Mouse (Mus musculus) ES-Bruce4 (cell line): ENCODE measurements around the gene Ckb. TPM values are rescaled to one million over a fixed set of nuclear protein-coding genes. Genes with fewer than 3 reads are reported as not detected.

Experiments
- H3K27ac ChIP-seq: 2 replicates; pipeline ENCODE4 v1.5.1; 2012; ENCODE audit warnings: low read length, inconsistent platforms; ENCODE audit not compliant: insufficient read depth
- H3K27me3 ChIP-seq: 2 replicates; pipeline ENCODE4 v1.6.1; 2012; ENCODE audit warnings: mild to moderate bottlenecking, low read length, inconsistent platforms; ENCODE audit not compliant: control insufficient read depth, poor library complexity, insufficient read depth, severe bottlenecking
- H3K36me3 ChIP-seq: 2 replicates; pipeline ENCODE4 v1.6.1; 2012; ENCODE audit warnings: inconsistent platforms, mild to moderate bottlenecking, low read length, moderate library complexity; ENCODE audit not compliant: control insufficient read depth, poor library complexity, insufficient read depth, severe bottlenecking
- H3K4me1 ChIP-seq: one replicate; pipeline ENCODE4 v1.8.1; 2011; ENCODE audit warnings: low read length; ENCODE audit not compliant: control insufficient read depth, insufficient read depth
- H3K4me3 ChIP-seq: 2 replicates; pipeline ENCODE4 v1.5.1; 2011; ENCODE audit warnings: low read depth, mild to moderate bottlenecking, low read length
- H3K9ac ChIP-seq: 2 replicates; pipeline ENCODE4 v1.6.1; 2012; ENCODE audit warnings: low read depth, mild to moderate bottlenecking, inconsistent platforms; ENCODE audit not compliant: poor library complexity, severe bottlenecking
- H3K9me3 ChIP-seq: replicated peaks from 2 replicates; pipeline ENCODE4 v1.6.1; 2012; ENCODE audit warnings: mild to moderate bottlenecking, low read length, inconsistent platforms; ENCODE audit not compliant: control insufficient read depth, poor library complexity, insufficient read depth, severe bottlenecking
- CTCF ChIP-seq: IDR thresholded peaks from one replicate; pipeline ENCODE4 v1.8.1; 2011; ENCODE audit warnings: low read depth, low read length
- EP300 ChIP-seq: IDR thresholded peaks from 2 replicates; pipeline ENCODE4 v1.6.1; 2011; ENCODE audit warnings: low read depth, low read length; ENCODE audit not compliant: insufficient read depth
- POLR2A ChIP-seq: IDR thresholded peaks from one replicate; pipeline ENCODE4 v1.8.1; 2011; ENCODE audit warnings: low read length; ENCODE audit not compliant: insufficient read depth
- polyA plus RNA-seq: library from polyadenylated mRNA; stranded (reverse); fragments of >200 nt; gene quantifications from 2 replicates; pipeline ENCODE4 v1.2.4, GENCODE M21; 2011; ENCODE audit warnings: low read depth; ENCODE audit not compliant: missing spikeins, insufficient read depth, insufficient read length

Gene Ckb
- polyA plus RNA-seq, 1 experiment = 140 TPM

DNA sequence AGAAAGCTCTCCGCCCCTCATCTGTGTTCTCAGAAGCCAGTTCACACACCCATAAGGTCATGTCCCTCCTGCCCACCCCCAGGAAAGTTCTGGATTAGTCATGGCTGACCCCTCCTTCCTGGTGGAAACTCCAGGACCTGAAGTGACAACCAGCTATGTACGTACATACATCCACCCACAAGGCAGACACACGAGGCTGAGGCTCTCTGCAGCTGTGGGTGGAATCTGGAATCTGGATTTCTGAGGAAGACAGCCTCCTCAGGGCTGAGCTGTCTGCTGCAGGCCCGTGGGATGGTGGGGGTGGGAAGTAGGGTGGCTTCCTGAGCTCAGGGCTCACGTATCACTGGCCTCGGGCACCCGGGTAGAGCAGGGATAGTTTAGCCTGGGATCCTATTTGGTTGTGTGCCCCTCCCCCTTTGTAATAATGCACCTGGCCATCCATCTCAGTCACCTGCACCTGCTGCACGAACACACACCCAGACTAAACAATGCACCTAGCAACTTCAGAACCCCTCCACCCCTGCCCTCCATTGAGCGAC lies 28.9 kb upstream of the Ckb start:
- Histone ChIP-seq H3K4me3 (no peak overlapping the region), H3K27ac (no peak overlapping the region), H3K27me3 (no peaks in the 10 kb centered on the region), H3K36me3 (no peaks in the 10 kb centered on the region), H3K9ac (no peak overlapping the region), H3K9me3 (no peaks in the 10 kb centered on the region), H3K4me1 (peaks cover 4% of the 10 kb centered on the region)
- TF ChIP-seq EP300 (no peak), POLR2A (no peak), CTCF (no peak)

DNA sequence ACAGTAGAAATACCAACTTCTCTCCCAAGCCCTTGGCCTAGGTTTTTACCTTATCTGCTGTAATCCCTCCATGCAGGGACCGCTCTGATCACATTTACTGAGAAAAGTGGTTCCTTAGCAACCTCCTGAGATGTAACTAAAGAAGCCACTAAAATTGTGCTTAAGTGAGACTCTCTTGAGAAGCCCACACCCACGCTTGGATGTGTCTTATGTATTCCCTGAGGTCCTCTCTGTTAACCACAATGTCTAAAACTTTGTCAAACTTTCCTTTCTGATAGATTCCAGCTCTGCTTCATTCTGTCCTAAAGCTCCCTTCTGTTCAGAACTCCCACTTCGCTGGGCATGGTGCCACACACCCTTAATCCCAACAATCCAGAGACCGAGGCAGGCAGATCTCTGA lies 27.4 kb upstream of the Ckb start:
- Histone ChIP-seq H3K4me1 (peaks cover 6% of the 10 kb centered on the region), H3K27me3 (no peaks in the 10 kb centered on the region), H3K9ac (no peak overlapping the region), H3K36me3 (no peaks in the 10 kb centered on the region), H3K27ac (no peak overlapping the region), H3K9me3 (no peaks in the 10 kb centered on the region), H3K4me3 (no peak overlapping the region)
- TF ChIP-seq CTCF = no peak
- no peak for TF ChIP-seq POLR2A

DNA sequence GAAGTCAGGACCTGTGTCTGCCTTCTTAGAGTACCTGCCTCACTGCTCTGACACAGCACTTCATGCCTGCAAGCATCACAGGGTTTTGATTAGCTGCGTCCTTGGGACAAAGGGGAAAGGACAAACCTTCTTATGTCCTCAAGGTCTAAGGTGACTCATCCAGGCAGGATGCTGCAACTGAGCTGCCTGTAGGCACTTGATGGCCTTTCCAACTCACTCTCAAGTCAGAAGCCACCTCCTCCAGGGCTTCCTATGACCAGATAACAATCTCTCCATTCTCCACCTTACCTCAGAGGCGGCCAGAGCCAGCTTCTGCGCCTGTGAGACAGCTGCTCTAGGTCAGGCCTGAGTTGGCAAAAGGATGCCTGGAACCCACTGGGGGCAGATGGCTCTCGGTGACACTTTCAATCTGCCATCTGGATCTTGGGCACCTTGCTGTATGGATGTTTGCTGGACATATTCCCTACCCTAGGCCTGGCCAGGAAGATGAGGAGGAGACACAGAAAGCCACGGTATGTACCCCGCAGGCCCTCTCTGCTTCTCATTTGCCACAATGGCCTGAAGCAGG lies 26.3 kb upstream of the Ckb start:
- no peak overlapping the region for H3K9ac ChIP-seq
- peaks cover 8% of the 10 kb centered on the region for H3K4me1 ChIP-seq
- H3K27me3 ChIP-seq = no peaks in the 10 kb centered on the region
- no peaks in the 10 kb centered on the region for H3K9me3 ChIP-seq
- no peak overlapping the region for H3K27ac ChIP-seq
- TF ChIP-seq EP300 = no peak
- no peak for TF ChIP-seq CTCF
- TF ChIP-seq POLR2A = no peak
- H3K4me3 ChIP-seq = no peak overlapping the region
- H3K36me3 ChIP-seq = no peaks in the 10 kb centered on the region

DNA sequence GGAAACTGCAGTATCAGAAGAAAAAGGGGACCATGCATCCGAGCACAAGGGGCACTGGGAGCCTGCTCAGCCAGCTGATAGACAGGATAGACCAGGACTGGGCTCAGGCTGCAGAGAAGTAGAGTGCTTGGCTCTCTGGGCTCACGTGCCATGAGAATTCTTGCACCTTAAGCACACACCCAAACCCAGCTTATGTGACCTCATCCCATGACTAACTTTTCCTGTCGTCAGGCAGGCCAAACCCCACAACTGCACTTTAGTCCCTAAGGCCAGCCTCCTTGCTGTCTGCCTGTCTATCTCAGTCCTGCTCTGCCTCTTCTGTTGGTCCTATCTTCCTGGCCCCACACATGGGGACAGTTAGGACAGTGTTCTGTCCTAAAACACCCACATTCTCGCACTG lies 25.6 kb upstream of the Ckb start:
- Histone ChIP-seq H3K27me3 (no peaks in the 10 kb centered on the region), H3K9me3 (no peaks in the 10 kb centered on the region), H3K4me1 (peaks cover 10% of the 10 kb centered on the region), H3K36me3 (no peaks in the 10 kb centered on the region), H3K4me3 (no peak overlapping the region), H3K9ac (no peak overlapping the region), H3K27ac (no peak overlapping the region)
- no peak for TF ChIP-seq EP300
- TF ChIP-seq CTCF = no peak
- TF ChIP-seq POLR2A = no peak

DNA sequence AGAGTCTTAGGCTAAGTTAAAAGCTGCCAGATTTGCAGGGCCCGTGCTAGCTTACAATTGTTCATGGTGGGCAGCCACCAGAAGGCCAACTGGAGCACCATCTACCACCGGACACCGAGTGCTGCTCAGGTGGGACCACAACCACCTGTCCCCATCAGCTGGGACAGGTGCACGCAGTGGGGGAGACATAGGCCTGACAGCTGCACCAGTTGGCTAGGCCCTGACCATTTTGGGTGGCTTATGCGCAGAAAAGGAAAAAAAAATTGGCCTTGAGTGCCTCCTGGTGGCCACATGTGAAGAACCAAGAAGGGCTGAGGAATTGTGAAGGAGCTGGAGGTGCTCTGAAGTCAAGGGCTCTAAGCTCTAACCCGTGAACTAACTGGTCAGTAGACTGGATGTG lies 24.1 kb upstream of the Ckb start:
- H3K9ac ChIP-seq = no peak overlapping the region
- TF ChIP-seq CTCF = peak; percentile 44
- TF ChIP-seq POLR2A = no peak
- H3K4me3 ChIP-seq = no peak overlapping the region
- no peaks in the 10 kb centered on the region for H3K27me3 ChIP-seq
- no peak overlapping the region for H3K27ac ChIP-seq
- H3K36me3 ChIP-seq = no peaks in the 10 kb centered on the region
- H3K9me3 ChIP-seq = no peaks in the 10 kb centered on the region
- H3K4me1 ChIP-seq = peaks cover 12% of the 10 kb centered on the region

DNA sequence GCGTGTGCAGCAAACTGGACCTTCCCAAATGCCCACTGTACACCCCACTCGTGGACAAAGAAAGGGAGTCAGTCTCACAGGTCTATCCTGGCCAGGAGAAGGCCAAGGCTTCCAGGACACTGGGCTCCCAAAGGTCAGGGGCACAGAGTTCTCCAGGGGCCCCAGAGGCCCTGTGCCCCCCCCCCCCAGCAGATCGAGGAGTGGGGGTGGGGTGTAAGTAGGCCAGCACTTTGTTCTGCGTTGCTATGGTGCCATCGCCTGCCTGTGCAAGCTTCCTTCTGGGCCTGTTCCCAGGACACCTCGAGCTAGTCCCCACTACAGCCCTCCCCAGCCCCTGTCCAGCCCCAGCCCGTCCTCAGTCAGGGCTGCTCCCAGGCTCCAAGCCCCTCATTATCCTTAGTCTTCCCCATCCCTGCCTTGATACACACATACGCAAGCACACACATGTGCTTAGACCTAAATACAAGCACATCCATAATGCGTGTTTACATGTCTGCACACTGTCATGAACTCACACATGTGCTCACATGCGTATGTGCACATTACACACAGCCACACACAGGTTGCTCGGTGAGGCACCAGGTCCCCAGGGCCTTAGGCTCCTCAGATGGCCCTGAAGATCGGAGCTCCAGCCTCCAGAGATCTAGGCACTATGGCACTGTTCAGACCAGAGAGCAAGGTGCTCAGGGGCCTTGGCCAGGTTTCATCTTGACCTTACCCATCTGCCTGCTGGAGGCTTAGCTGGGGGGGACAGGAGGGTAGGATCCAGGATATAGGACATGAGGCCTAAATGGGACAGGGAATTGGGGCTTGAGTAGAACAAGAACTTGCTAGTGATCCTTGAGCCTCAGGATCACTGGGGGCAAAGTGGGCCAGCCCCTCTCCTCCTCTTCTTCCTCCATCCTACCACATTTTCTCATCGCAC lies 23.0 kb upstream of the Ckb start:
- no peaks in the 10 kb centered on the region for H3K9me3 ChIP-seq
- H3K9ac ChIP-seq = no peak overlapping the region
- no peaks in the 10 kb centered on the region for H3K36me3 ChIP-seq
- no peak overlapping the region for H3K4me3 ChIP-seq
- no peak for TF ChIP-seq POLR2A
- TF ChIP-seq CTCF = no peak
- no peak for TF ChIP-seq EP300
- H3K27ac ChIP-seq = no peak overlapping the region
- no peaks in the 10 kb centered on the region for H3K27me3 ChIP-seq
- peaks cover 10% of the 10 kb centered on the region for H3K4me1 ChIP-seq
